Mouse (Mus musculus) neural tube, embryonic 10.5 days (tissue): ENCODE measurements around the gene Nr3c2.

Experiments used
- DNase-seq: peaks from one replicate; pipeline ENCODE4 v3.0.0-alpha.2; 2017; ENCODE audit warnings: low spot score; ENCODE audit errors: extremely low spot score

Nr3c2 gene

DNA sequence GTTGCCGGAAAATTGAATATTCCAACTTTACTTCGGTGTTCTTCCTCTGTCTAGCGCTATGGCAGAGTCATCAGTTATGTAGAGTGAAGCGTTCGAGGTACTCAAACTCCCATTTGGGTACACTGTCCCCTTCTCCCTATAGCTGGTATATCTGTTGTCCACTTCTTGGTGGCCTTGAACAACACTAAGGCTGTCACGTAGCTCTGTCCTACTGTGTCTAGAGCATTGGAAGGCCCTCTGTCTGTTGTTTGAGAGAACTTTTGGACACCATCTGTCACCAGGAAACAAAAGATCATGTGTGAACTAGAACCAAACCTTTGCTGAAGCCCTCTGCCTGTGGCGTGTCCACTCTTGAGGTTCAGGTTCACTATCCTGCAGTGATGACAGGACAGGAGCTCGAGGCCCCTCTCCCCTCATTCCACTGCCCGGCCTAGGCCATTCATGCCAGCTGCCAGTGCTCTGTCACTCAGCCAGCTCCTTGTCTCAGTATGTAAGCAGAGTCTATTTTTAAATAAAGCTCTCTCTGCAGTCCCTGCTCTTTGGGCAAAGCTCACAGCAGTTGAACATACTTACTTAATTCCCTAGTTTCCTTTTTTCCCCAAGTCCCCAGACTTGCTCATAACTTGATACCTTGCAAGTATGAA, 72.6 kb downstream of the Nr3c2 start:
- no peak for DNase-seq

DNA sequence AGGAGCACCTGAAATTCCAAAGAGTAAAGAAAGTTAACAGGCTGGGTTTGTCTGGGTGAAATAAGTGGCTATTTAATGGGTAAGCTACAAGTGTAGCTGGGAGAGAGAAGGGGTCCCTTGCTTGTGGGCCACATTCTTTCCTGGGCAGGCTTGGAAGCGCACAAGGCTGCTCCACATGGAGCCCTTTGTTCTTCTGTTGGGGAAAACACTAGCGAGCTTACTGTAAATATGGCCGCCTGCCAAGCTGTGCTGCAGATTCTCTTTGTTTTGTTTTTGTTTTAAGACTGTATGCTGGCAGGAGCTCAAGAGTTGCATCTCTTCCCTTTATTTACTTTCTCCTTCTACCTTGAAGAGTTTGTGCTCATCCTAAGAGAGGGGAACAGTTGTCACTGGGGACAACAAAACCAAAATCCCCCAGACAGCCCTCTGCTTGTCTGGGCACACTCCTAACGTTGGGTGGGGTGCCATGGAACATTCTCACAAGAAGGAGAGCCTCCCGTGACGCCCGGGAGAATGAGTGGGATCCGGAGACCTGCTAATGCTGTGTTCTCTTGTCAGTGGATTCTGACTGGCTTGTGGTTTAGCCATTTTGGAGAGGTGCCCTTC, 73.8 kb downstream of the Nr3c2 start:
- no peak for DNase-seq

DNA sequence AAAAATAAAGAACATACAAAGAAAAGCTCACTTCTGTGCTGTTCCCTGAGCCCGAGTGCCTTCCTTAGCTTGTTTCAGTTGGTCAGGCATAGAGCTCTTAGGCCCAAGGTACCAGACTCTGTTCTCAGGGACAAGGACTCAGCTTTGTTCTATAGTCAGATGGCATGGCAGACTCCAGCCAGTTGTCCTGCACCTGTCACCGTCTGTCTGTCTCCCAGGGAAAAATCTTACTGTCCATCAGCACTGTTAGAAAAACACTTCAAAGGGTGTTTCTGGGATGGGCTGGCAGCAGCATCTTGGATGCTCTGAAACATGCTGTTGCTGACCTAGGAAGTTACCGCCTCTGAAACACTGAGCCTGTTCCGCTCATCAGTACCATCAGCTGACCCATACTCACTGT, 78.7 kb downstream of the Nr3c2 start:
- DNase-seq = no peak

DNA sequence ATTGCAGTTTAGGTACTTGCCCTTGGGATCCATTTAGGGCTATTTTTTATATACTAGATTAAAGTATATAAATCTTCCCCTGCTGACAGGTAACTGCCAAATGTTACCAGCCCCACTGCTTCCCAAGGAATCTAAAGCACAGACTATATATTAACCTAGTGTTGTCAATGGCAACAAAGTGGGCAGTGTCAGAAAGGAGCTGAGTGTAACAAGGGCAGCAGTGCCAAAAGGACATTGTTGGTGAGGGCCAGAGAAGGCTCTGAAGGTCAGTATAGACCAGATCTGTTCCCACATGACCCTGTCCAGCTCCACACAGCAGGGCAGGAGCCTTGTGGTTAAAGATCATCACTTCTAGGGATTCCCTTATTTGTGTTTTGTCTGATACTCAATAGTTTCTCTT, 84.8 kb downstream of the Nr3c2 start:
- DNase-seq = no peak

DNA sequence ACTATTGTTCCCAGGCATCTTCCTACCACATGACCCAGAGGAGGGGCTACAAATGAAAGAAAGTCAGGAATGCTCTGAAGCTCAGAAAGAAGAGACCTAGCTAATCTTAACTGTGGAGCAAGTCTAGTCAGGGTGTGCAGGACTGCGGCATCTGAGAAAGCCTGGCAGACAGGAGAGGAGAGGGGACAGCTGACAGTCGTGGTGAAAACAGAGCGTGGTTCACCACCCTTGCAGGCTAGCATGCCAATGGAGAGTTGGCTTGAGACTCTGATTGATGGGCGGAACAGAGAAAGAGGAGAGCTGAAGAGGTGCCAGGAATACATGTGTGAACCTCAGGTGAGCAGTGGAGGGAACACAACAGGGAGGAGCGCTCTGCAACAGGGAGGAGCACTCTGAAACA, 85.6 kb downstream of the Nr3c2 start:
- DNase-seq = no peak

DNA sequence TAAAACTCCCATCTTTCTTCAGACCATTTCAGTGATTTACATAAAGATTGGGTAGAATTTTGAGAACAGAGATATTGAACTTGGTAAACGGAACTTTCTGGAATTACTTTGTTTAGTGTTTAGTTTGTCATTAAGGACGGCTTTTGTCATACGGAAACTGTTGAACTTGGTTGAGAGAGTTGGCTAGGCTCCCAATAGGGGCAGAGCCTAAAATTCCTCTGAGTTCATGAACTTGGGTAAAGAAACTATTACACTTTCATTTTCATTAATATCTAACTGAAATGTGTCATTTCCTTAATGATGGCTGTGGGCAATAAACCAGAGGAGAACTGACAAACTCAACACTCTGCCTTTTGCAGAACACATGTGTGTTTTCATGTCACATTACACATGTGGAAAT, 88.6 kb downstream of the Nr3c2 start:
- no peak for DNase-seq

DNA sequence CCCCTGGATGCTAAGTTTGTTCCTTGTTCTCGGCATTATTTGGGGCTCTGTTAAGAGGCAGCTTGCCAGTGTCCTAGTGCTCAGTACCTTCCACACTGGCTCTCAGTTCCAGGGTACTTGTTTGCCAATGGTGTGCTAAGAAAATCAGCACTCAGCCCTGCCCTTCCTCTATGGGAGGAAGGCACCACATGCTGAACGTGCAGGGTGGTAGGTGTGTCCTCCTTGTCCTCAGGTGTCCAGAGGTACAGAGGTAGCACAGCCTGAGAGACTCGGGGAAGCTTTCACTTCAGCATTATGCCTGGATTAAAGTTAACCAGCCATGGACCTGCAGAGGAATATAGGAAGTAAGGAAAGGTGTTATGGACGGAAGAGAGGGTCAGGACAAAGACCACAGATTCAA, 99.0 kb downstream of the Nr3c2 start:
- DNase-seq = no peak

DNA sequence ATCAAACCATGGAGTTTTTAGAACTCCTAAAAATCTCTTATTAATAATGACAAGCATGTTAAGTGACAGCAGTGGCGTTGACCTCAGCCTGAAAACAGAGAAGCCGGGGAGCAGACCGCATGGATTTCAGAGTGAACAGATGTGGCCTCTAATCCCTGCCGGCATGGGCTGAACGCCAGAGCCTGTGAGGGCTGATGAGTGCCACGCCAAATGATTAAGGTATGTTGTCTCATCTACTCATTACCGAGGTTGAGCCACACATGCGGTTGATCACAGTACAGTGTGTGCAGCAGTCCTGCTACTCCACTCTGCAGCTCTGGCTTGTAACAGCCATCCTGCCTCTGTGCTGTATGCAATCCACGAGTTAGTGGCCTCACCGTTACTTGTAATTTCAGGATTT, 110.2 kb downstream of the Nr3c2 start:
- DNase-seq = peak; percentile 14

DNA sequence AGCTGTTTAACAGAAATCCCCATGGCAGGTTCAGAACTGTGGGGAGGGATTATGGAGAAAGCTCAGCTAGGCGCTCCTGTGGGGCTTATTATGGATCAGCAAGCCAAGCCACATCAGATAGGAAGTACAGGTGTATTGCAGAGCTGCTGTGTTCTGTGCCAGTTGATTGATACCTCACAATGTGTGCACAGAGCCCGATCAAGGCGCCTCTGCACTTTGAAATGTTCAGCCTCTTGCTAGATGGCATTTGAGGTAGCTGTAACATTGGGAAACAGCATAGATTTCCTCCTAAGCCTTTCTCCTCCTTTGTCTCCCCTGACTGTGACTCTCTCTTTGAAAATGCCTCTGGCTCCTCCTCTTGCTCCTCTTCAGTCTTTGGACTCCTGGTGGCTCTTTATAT, 112.7 kb downstream of the Nr3c2 start:
- no peak for DNase-seq

DNA sequence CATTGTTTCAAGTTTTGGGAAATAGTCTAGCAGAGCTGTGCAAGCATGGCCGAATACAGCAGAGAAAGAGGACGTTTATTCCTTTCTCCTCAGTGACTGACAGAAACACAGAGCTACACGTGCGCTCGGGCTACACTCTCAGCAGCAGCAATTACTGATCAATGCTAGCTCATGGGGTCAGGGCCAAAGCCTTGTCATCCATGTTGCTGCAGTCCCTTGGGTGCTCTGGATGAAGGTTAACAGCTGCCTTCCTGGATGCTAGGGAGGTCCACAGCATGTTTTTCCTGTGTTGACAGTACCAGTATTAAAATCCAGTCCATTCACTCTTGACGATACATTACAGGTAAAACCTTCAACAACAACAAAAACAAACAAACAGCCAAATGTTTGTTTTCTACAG, 113.4 kb downstream of the Nr3c2 start:
- no peak for DNase-seq

DNA sequence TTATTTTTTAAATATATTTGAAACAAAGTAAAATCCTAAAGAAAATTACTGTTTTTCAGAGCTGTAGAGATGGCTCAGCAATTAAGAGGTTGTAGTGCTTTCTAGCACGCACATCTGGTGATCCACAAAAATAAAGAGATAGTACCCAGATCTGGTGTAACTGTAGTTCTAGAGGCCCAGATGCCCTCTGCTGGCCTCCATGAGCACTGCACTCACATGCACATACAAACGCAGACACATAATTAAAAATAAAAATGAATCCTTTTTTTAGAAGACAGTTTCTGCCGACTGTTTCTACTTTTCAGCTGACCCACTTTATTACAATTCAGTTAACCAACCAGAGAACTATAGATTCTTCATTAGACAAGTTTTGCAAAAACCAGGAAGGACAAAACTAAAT, 117.5 kb downstream of the Nr3c2 start:
- DNase-seq = no peak

DNA sequence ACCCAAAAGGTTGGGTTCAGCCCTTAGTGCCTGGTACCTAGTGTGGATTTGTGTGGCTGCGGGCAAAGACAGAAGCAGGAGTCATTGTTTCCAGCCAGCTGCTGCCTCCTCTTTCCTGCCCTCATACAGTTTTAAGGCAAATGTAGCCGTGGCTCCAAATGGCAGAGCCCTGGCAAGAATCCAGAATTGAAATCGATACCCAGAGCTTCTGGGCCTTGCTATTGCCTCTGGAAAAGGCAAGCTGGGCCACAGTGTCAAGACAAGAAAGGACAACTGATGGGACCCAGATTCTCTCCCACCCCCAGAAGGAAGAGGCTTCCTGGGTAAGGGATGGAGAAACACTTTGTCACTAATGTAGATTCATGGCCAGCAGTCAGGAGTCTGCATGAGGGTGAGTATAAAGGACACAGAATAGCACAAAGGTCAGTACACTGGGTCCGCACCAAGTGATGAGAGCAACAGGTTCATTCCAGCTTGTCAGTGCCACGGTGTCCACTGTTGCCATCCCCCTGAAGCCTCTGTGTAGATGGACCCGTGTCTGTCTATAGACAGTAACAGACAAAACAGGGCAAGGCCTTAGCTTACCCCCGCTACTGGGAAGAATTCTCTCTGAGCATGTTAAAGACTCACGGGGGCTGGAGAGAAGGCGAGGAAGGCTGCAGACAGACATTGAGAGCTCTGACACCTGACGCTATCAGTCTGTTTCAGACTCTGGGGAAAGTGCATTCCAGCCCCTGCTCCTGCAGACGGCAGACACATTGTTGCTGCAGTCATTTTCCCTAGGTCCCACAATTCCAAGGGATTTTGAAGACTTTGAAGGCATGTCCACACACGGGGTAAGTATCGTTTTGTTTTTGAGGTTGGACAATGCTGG, 124.8 kb downstream of the Nr3c2 start:
- DNase-seq = no peak

DNA sequence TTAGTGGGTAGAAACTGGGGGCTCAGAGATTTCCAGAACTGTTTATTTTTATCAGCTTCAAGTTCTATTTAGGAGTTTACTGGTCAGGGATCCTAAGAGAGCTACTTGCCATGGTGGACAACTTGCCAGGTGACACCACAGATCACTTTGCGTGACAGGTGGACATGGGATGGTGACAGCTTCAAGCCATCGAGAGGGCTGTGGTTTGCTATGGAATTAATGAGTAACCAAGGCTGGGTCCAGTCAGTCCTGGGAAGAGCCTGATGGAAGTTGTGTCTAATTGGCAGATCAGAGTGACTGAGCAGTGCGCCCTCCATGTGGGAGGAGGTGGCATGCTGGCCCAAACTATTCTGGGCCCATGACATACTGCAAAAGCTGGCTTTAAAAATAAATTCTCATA, 132.0 kb downstream of the Nr3c2 start:
- DNase-seq = no peak

DNA sequence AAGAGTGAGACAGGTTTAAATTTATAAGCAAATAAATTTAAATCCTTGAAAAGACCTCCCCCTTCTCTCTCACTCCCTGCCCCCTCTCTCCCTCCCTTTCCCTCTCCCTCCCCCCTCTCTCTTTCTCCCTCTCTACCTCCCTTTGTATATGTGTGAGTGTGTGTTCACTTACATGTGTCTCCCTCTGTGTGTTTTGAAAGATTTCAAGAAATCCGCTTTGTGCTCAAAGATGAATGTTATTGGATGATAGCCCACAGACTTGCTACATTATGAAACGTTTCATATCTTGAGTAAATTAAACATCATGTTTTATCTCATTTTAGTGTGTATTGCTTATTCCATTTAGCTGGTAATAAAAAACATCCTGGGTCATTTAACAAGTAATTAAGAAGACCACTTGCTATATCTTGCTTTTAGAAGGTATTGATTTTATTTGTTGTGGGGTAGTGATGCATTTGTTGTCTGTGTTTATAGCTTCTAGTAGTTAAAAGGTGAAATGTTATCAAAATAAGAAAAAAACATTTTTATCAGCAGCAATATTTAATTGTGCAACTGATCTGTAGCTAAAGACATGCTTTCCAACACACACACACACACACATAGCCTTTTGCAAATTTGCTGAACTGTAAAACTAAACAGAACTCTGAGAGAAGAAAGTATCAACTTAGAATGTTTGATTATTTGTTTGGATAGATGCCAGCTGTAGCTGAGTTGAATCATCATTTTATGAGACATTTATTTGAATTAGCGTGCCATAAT, 134.6 kb downstream of the Nr3c2 start:
- no peak for DNase-seq

DNA sequence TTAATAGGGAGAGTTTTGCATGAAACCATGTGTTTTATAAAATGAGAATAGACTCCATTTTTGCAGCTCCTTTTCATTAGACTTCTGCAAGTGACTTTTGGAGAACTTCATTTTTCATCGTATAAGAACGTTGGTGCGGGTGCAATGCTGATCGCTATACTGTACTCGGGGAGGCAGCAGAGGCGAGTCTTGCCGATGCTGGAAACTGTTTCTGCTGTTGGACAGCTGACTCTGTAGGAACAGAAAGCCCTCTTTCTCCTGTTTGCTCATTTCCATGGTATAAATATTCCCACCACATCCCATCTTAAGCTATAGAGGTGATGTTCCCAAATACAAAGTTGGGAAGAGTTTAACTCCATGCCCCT, 135.2 kb downstream of the Nr3c2 start:
- no peak for DNase-seq

DNA sequence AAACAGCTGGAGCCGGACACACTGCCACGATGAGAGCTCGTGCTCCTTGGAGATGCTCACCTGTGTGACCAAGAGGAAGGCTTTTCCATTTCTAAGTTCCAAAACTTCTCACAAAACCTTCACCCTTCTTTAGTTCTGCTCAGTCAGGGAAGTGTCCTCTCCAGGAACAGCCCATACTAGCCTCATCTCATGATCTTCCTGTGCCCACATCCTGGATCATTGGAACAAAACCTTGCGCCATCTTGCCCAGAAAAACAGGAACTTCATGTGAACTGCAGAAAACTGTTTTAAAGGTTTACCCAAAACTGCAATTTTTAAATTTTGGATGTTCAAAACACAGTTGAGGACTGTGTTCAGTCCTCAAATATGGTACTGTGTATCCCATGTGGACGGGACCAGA, 142.0 kb downstream of the Nr3c2 start:
- no peak for DNase-seq

DNA sequence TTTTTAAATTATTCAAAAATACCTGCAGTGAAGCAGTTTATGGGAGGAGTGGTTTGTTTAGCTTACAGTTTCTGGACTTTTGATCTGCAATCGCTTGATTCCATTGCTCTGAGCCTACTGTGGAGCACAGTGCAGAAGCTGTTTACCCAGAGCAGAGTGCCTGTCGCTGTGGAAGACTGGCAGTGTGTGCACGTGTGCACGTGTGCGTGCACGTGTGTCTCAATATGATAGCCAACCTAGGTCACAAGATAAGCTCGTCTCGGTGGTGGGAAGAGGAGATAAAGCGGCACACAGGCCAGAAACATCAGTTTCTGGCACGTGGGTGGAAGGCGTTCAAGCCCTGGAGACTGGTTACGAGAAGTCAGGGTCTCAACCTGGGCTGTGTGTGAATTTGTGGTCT, 145.6 kb downstream of the Nr3c2 start:
- no peak for DNase-seq

DNA sequence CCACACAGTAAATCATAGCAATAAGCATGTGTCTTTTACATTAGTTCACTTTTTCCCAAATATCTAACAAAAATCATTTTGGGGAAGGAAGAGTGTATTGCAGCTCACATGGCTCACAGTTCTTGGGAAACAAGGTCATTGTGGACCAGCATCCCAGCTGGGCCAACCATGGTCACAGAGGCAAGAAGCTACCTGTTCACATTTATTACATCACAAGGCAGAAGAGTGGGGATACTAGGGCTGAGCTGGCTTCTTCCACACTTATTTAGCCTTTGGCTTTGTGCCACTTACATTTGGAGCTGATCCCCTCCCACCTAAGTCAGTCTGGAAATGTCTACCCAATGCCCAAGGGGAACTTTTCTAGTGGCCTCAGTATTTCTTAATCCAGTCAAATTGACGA, 146.5 kb downstream of the Nr3c2 start:
- no peak for DNase-seq

DNA sequence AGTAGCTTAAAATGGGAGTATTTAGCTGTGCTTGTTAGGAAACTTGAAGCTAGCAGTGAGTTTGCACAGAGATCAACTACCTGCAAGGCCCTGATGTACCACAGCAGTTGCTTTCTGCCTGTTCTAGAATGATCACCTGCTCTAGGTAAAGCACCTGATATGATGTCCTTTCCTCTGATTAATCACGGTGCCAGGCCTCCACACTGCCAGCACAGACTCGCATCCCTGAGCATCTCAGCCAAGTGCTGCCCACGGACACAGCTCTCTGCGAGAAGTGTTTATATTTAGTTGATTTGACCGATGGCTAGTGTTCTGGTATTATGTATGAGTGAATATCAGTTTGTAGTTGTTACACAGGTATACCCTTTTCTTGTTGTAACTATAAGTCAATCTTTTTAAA, 147.0 kb downstream of the Nr3c2 start:
- no peak for DNase-seq

DNA sequence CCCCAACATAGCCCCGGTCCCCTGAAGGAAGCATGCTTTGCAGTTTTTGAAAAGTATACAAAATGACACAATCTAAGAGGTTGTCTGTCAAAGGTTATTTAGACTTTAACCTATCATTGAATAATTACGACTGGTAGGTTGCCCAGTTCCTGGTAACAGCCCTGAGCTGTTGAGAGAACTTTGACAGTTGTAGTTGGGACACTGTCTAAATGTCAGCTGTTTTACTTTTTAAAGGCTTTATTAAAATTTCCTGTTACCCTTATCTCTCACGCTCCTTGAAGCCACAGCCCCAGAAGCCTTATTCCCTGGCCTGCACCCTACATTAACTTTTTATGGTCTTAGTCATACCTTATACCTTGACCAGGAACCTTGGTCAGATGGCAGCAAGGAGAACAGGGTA, 147.5 kb downstream of the Nr3c2 start:
- no peak for DNase-seq

DNA sequence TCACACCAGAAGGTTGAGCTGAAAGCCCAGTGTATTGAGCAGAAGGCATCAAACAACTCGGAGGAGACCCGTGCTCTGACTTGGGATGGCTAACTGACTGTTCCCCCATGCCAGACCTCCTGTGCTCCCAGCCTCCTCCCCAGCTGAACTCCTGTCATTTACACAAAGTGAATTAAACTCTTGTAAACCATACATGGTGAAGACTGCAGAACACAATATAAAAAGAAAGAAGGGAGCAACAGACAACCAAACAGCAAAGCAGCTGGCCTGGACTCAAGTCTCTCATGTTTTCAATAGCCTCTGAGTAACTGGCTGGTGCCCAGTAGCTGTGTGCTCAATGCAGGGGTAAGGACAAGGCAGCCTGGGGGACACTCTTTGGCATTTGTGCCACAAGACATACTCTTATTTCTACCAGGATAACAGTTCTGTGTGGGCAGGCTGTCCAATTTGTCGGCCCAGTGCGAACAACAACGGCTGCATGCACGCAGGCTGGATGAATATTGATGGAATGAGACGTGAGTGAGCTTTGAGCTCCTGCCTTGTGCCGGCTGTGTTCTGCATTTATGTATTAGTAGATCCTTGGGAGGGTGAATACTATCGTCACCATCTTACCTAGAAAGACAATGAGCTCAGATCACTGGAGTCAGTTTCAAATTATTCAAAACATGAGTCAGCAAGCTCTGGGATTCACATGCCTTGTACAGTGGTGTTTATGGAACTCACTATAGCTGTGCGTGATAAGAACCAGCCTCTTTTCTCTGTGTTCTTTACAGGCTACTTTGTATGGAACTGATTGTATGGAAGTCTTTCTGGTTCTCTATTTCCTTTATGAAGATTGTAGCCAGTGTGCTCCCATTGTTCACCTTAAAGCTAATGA, 152.4 kb downstream of the Nr3c2 start:
- no peak for DNase-seq
